8 mouse cellular contexts compared by ENCODE assay signal in the genomic region with DNA sequence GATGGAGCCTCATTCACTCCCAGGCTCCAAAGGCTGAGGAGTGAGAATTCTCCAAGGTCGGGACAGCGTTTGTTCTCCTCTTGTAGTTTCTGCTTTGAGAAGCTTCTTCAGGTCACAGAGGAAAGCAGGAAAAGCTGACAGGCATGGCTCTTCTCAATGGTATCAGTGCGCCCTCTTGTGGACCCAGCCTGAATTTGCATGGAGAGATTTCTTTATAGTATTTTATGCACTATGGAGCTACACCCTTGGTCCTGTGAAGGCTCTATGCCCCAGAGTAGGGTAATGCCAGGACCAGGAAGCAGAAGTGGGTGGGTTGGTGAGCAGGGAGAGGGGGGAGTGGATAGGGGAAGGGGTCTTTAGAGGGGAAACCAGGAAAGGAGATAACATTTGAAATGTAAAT. TPM values are rescaled to one million over a fixed set of nuclear protein-coding genes. Genes with fewer than 3 reads are reported as not detected.
DNase-seq lines count a peak whose midpoint lies in the region; TF ChIP-seq lines count a peak whose summit lies in the region.

No protein-coding gene starts in this region.

- DNase-seq in WW6 (ENCODE audit: low read depth, low spot score): peak; percentile 45
- peak; percentile 66 to 79 for DNase-seq in cerebellum, postnatal 36 days
- peak; percentile 41 for DNase-seq in gastrocnemius, postnatal 14 days
- peak; percentile 47 for DNase-seq in large intestine, adult 2 months (ENCODE audit: low read depth, low spot score)
- DNase-seq in lung, adult 2 months: peak; percentile 50
- peak; percentile 87 for DNase-seq in right cerebral cortex, adult 2 months (ENCODE audit: low spot score in 2 of 2)
- no peak for DNase-seq in spleen, adult 12 weeks (ENCODE audit: low spot score)

- H3K4me3 ChIP-seq in E14TG2a.4 (replicated peaks; ENCODE audit: low read length): no peak overlapping the region
- H3K4me3 ChIP-seq in lung, adult 2 months (replicated peaks; ENCODE audit: extremely low read depth, low read depth, low read length): no peak overlapping the region

- peaks cover 12% of the 10 kb centered on the region; the same call in 1 of the 2 replicates for H3K9me3 ChIP-seq in E14TG2a.4 (ENCODE audit: low read length)

- TF ChIP-seq CTCF in E14TG2a.4 (conservative IDR thresholded peaks at IDR 0.05; ENCODE audit: low read length): peak; percentile 83
- TF ChIP-seq CTCF in lung, adult 2 months (IDR thresholded peaks at IDR 0.05; ENCODE audit: insufficient read depth, low read length): peak; percentile 61

- no peak for TF ChIP-seq POLR2A in lung, adult 2 months (IDR thresholded peaks at IDR 0.05; ENCODE audit: borderline replicate concordance, extremely low read depth, low read depth, low read length)

- intact Hi-C loops in gastrocnemius, postnatal 14 days (cut with DNase I; ENCODE audit: low total_unique reads): no loop called here

- WGBS in large intestine, adult 2 months: 0% methylated on average over 3 of the region's 3 CpGs
- under 1% methylated on average over 3 of the region's 3 CpGs for WGBS in lung, adult 2 months

- H3K36me3 ChIP-seq in E14TG2a.4 (ENCODE audit: insufficient read depth, low read length): no peaks in the 10 kb centered on the region

- no peaks in the 10 kb centered on the region for H3K4me1 ChIP-seq in E14TG2a.4 (replicated peaks; ENCODE audit: low read depth, low read length)
- no peaks in the 10 kb centered on the region for H3K4me1 ChIP-seq in lung, adult 2 months (ENCODE audit: control insufficient read depth, insufficient read depth, low read length)

- H3K27me3 ChIP-seq in E14TG2a.4 (ENCODE audit: insufficient read depth, low read length): no peaks in the 10 kb centered on the region

RNA-seq across cellular contexts. Expression of a gene that starts 51.1 kb away (rescaled TPM):
- total RNA-seq in gastrocnemius, postnatal 14 days (2021): not detected
- not detected in 2 replicates for polyA plus RNA-seq in large intestine, adult 2 months (2012; rRNA removed)
- polyA plus RNA-seq in lung, adult 2 months (2012; rRNA removed): 0.12 and 8.6 TPM in 2 replicates
